Mouse (Mus musculus): Measurements from ENCODE around the gene Mmp2. TPM values are rescaled to one million over a fixed set of nuclear protein-coding genes. Genes with fewer than 3 reads are reported as not detected.

Gene Mmp2
- 0.19 TPM in 1 of 2 replicates, not detected in the other for polyA plus RNA-seq (2012; ENCODE audit: low replicate concordance)

GRCm38 (mm10) chr8:92827243-92828034 lies at the start of gene Mmp2:
Mmp2 (plus strand) TSS chr8:92827291.

GRCm38 (mm10) chr8:92855171-92855894 lies 28.2 kb downstream of the Mmp2 start, which contains the start of gene Lpcat2:
Lpcat2 (plus strand) TSS chr8:92855339.

GRCm38 (mm10) chr8:92901107-92901506 lies 74.0 kb downstream of the Mmp2 start, which contains the start of gene Capns2:
Capns2 (plus strand) TSS chr8:92901407.

Other genes with a start within 250 kb of the Mmp2 start
- 0.07 TPM in 1 of 2 replicates, not detected in the other for gene Irx6, start 153.0 kb upstream of the Mmp2 start, polyA plus RNA-seq (2012; ENCODE audit: low replicate concordance)
- 4.4 and 15.4 TPM in 2 replicates for gene Lpcat2, start 28.0 kb downstream of the Mmp2 start, polyA plus RNA-seq (2012; ENCODE audit: low replicate concordance)
- gene Capns2, start 74.1 kb downstream of the Mmp2 start, polyA plus RNA-seq (2012; ENCODE audit: low replicate concordance): 0.47 and 0.80 TPM in 2 replicates
- gene Slc6a2, start 132.8 kb downstream of the Mmp2 start, polyA plus RNA-seq (2012; ENCODE audit: low replicate concordance): not detected in 2 replicates
- not detected in 2 replicates for gene Ces1a, start 220.9 kb downstream of the Mmp2 start, polyA plus RNA-seq (2012; ENCODE audit: low replicate concordance)

All from hematopoietic multipotent progenitor cell, adult 10-12 weeks (in vitro differentiated cells).